Mouse (Mus musculus) 3T3-L1 (cell line): ENCODE measurements around the gene Sparcl1.
A peak's percentile ranks its signal among the peaks of the same experiment; 100 is the strongest.

Experiments used
- DNase-seq: peaks from one replicate; pipeline ENCODE4 v3.0.0-alpha.2; 2015; ENCODE audit warnings: low read depth, low spot score

Sparcl1 gene

GRCm38 (mm10) chr5:104110171-104110920 lies 3.2 kb downstream of the Sparcl1 start:
- DNase-seq, result no peak

- peak; percentile 45 for DNase-seq
Measured at GRCm38 (mm10) chr5:104109516-104109915, 4.0 kb downstream of the Sparcl1 start.

- DNase-seq, result no peak
Measured at GRCm38 (mm10) chr5:104108879-104109369, 4.6 kb downstream of the Sparcl1 start.

GRCm38 (mm10) chr5:104108127-104108875 lies 5.2 kb downstream of the Sparcl1 start:
- peak; percentile 23 for DNase-seq

- DNase-seq, result no peak
Measured at GRCm38 (mm10) chr5:104104111-104104510, 9.4 kb downstream of the Sparcl1 start.

GRCm38 (mm10) chr5:104103171-104103570 lies 10.4 kb downstream of the Sparcl1 start:
- DNase-seq, result no peak

- DNase-seq, result no peak
Measured at GRCm38 (mm10) chr5:104101678-104102531, 11.6 kb downstream of the Sparcl1 start.

- DNase-seq, result no peak
Measured at GRCm38 (mm10) chr5:104096078-104096938, 17.2 kb downstream of the Sparcl1 start.

GRCm38 (mm10) chr5:104095416-104096077 lies 18.0 kb downstream of the Sparcl1 start:
- no peak for DNase-seq

- no peak for DNase-seq
Measured at GRCm38 (mm10) chr5:104089751-104090150, 23.8 kb downstream of the Sparcl1 start.

GRCm38 (mm10) chr5:104085366-104085765 lies 28.2 kb downstream of the Sparcl1 start:
- DNase-seq, result no peak

- peak; percentile 92 for DNase-seq
Measured at GRCm38 (mm10) chr5:104080736-104081135, 32.8 kb downstream of the Sparcl1 start.

- DNase-seq, result no peak
Measured at GRCm38 (mm10) chr5:104077508-104077907, 36.0 kb downstream of the Sparcl1 start, which contains the start of gene Gm17660. Gm17660 (minus strand) TSS chr5:104077608.

GRCm38 (mm10) chr5:104076361-104076760 lies 37.2 kb downstream of the Sparcl1 start:
- no peak for DNase-seq

- DNase-seq, result peak; percentile 58
Measured at GRCm38 (mm10) chr5:104074388-104074787, 39.1 kb downstream of the Sparcl1 start.

- no peak for DNase-seq
Measured at GRCm38 (mm10) chr5:104073602-104074001, 39.9 kb downstream of the Sparcl1 start.

- peak; percentile 52 for DNase-seq
Measured at GRCm38 (mm10) chr5:104072272-104072886, 41.2 kb downstream of the Sparcl1 start.

- DNase-seq, result no peak
Measured at GRCm38 (mm10) chr5:104071048-104071447, 42.5 kb downstream of the Sparcl1 start.

- DNase-seq, result no peak
Measured at GRCm38 (mm10) chr5:104068751-104069150, 44.8 kb downstream of the Sparcl1 start.
